Mouse (Mus musculus): Measurements from ENCODE around the gene Arfgap2. TPM values are rescaled to one million over a fixed set of nuclear protein-coding genes. Genes with fewer than 3 reads are reported as not detected.
"Not testable (repeated sequence)": the region's sequence is repeated elsewhere in the genome, so short reads cannot be mapped to it uniquely, and the experiment has no call there.

Arfgap2 gene
- polyA plus RNA-seq (2012; rRNA removed), result 39.1 and 42.0 TPM in 2 replicates

DNA sequence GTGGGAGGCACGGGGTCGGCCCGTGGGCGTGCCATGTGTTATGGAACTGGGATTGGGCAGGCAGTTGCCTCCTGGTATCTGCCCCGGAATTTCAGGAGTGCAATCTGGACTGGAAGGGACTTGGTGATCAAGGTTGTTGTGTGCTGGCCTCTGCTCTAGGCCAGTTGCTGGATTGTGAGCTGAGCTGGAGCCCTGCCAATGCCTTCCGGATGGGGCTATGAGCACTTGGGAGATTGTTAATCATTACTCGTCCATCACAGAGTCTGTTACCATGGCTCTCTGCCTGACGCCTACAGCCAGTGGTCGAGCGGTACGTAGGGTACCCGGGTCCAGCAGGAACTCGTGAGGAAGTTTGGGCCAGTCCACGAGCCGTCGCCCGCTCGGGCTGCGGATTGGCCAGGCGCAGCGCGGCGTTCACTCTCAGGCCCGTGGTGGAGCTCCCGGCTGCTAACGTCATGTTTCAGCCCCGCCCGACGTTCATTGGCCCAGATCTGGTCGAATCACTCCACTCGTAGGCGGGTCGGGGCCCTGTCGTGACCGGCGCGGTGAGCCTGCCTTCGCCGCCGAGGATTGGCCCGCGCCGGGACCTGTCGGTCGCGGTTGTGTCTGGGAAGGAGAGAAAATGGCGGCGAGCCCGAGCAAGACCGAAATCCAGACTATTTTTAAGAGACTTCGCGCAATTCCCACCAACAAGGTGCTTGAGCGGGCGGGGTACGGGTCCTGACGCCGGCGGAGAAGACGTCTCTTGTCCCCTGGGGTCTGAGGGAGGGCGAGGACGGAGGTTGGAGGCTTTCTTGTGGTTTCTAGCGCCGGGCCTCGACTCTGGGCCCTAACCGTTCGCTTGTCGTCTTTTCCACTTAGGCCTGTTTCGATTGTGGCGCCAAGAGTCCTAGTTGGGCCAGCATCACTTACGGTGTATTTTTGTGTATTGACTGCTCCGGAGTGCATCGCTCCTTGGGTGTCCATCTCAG is at the start of gene Arfgap2:
Gene Arfgap2 (plus strand): TSS at position 264 of the 971 bp plus-strand sequence.
- peak; percentile 98 to 99 for DNase-seq (ENCODE audit: extremely low spot score in 1 of 2, low spot score in 1 of 2)

- peak in 1 of 2 experiments; percentile 35 for DNase-seq (ENCODE audit: extremely low spot score in 1 of 2, low spot score in 1 of 2)
Observed at GRCm38 (mm10) chr2:91217032-91217431, 47.7 kb upstream of the Arfgap2 start.

DNA sequence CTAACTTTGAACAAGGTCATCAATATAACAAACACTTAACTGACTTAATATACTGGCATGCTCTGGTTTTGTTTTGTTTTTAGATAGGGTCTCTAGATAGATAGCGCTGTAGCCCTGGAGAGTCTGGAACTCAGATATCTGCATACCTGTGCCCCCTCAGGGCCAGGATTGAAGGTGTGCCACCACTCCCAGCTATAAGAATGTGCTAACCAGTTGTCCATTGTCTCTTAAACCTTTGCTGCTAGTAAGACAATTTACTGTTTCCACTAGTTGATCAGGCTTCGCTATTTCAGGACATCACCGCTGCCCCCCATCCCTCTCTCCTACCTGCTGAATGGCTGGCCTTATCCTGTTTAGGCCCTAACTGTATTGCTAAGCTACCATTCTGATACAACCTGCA is 44.3 kb upstream of the Arfgap2 start:
- no peak for DNase-seq (ENCODE audit: extremely low spot score in 1 of 2, low spot score in 1 of 2)

DNA sequence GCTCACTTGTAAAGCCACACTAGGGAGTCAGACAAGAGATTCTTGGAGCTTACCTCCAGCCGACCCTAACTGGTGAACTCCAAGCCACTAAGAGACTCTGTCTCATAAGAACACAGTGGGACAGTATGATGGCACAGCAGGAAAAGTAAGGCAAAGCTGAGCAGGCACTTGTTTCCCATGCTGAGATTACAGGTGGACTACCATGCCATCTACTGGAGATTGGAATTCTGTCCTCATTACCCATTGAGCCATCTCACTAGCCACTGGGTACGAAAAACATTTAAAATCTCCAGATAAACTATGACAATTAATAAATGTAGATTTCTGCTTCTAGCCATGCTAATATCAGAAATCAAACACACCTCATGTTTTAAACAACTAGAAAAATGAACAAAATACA is 41.2 kb upstream of the Arfgap2 start:
- no peak for DNase-seq (ENCODE audit: extremely low spot score in 1 of 2, low spot score in 1 of 2)

DNA sequence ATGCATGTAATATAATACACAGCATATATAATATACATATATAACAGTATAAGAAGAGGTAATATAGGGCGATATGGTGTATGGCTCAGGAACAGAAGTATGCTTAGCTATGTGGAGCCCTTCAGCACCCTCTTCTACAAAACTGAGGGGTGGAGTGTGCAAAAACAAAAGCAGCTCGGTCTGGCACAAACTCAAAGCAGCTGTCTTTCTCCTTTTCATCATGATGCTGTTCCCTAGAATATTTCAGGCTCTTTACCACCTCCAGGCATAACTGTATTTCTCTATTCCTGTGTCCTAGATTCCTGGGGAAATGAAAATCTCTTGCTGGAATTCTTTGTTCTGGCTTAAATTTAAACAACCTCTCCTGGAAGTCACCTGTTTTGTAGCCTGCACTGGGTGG is 35.0 kb upstream of the Arfgap2 start:
- DNase-seq (ENCODE audit: extremely low spot score in 1 of 2, low spot score in 1 of 2), result peak; percentile 71 to 72

- DNase-seq (ENCODE audit: extremely low spot score in 1 of 2, low spot score in 1 of 2), result peak; percentile 75 to 87
Observed at GRCm38 (mm10) chr2:91236601-91237510, 27.9 kb upstream of the Arfgap2 start, which contains the start of gene Ddb2. TSS of gene Ddb2 (minus strand) at chr2:91236982.

- DNase-seq (ENCODE audit: extremely low spot score in 1 of 2, low spot score in 1 of 2), result not testable (repeated sequence)
Observed at GRCm38 (mm10) chr2:91237511-91238080, 27.2 kb upstream of the Arfgap2 start.

GRCm38 (mm10) chr2:91242547-91242946 is 22.2 kb upstream of the Arfgap2 start:
- no peak for DNase-seq (ENCODE audit: extremely low spot score in 1 of 2, low spot score in 1 of 2)

DNA sequence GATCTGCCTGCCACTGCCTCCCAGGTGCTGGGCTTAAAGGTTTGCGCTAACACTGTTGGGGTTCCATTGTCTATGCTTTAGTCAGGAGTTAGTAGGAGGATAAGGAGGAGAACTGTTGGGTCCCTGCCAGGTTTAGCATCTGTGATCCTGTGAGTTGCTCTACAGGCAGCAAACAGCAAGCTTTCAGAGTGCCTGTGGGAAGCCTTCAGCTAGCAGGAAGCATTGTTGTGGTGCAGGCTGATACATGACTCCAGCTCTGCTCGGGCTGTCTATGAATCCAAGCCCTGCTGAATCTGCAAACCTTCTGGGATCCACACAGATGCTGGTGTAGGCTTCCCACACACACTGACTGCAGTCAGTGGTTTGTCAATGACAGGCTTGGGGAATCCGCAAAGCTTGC is 21.4 kb upstream of the Arfgap2 start:
- DNase-seq (ENCODE audit: extremely low spot score in 1 of 2, low spot score in 1 of 2), result peak; percentile 70 to 87

DNA sequence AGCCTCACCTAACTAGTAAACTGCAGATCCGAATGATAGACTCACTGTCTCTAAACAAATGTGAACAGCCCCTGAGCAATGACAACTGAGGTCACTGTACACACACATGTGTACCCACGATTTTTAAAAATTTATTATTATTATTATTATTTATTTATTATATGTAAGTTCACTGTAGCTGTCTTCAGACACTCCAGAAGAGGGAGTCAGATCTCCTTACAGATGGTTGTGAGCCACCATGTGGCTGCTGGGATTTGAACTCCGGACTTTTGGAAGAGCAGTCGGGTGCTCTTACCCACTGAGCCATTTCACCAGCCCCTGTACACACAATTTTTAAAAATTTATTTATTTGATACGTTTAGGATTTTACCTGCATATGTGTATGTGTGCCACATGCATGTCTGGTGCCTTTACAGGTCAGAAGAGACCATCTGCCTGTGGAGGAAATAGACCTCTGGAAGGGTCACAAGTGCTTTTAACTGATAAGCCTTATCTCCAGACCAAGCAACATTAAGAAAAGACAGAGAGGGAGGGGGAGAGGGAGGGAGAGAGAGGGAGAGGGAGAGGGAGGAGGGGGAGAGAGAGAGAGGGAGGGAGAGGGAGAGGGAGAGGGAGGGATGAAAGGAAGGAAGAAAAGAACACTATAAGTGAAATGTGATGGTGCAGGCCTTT is 20.1 kb upstream of the Arfgap2 start:
- DNase-seq (ENCODE audit: extremely low spot score in 1 of 2, low spot score in 1 of 2), result no peak

- no peak for DNase-seq (ENCODE audit: extremely low spot score in 1 of 2, low spot score in 1 of 2)
Observed at GRCm38 (mm10) chr2:91248366-91248765, 16.4 kb upstream of the Arfgap2 start.

DNA sequence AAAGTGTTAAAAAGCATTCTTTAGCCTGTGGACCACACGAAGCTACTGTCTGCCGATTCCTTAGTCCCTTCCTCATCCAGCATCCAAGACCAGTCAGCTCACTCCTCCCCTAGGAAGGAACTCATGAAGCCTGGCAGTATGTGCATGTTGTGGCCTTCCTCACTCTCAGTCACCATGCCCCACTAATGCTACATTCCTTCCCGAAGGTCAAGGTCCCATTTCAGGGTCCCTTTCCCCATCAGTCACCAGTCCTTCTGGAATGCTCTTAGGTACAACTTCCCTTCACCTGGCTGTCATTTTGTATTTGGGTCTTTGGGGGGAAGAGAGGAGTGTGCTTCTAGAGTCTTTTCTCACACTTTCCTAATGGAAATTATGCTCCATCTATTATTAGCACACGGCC is 12.8 kb upstream of the Arfgap2 start:
- no peak for DNase-seq (ENCODE audit: extremely low spot score in 1 of 2, low spot score in 1 of 2)

- DNase-seq (ENCODE audit: extremely low spot score in 1 of 2, low spot score in 1 of 2), result no peak
Observed at GRCm38 (mm10) chr2:91252512-91252911, 12.3 kb upstream of the Arfgap2 start.

GRCm38 (mm10) chr2:91254725-91255380 is 9.9 kb upstream of the Arfgap2 start:
- DNase-seq (ENCODE audit: extremely low spot score in 1 of 2, low spot score in 1 of 2), result no peak

DNA sequence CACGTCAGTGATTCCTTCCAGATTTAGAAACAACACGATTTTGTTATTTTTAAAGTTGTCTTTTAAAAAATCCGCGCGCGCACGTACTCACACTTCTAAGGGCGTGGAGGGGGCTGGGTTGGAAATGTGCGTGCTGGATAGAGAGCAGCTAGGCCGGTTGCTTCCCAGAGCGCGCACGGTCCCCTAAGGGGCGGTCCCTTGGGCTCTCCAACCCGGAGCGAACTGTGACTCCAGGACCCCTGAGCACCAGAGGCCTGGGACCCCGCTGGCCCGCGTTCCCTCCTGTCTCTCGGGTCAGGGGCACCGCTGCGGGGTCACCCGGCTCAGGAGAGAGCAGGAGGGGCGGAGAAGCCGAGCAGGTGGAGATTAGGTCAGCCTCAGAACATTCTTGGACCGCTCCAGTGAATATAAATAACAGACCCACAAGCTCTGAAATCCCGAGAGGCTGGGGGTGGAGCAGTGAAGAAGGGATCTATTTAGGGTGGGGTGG is 9.1 kb upstream of the Arfgap2 start, which contains the start of gene Pacsin3:
Gene Pacsin3 (plus strand): TSS at position 294 of the 490 bp plus-strand sequence.
- peak in 1 of 2 experiments; percentile 61 for DNase-seq (ENCODE audit: extremely low spot score in 1 of 2, low spot score in 1 of 2)

- DNase-seq (ENCODE audit: extremely low spot score in 1 of 2, low spot score in 1 of 2), result peak in 1 of 2 experiments; percentile 61
Observed at GRCm38 (mm10) chr2:91256256-91257125, 8.3 kb upstream of the Arfgap2 start.

GRCm38 (mm10) chr2:91257126-91257980 is 7.4 kb upstream of the Arfgap2 start:
- no peak for DNase-seq (ENCODE audit: extremely low spot score in 1 of 2, low spot score in 1 of 2)
